Mouse (Mus musculus) midbrain, embryonic 13.5 days (tissue): ENCODE data around the gene Prkca. TPM values are rescaled to one million over a fixed set of nuclear protein-coding genes. Genes with fewer than 3 reads are reported as not detected.
A peak's percentile ranks its signal among the peaks of the same experiment; 100 is the strongest.

Source experiments
- ATAC-seq: fragments of 200-750 bp; cut with Nextera tagmentation; 2 replicates; pipeline ENCODE4 v1.8.0; 2017; ENCODE audit warnings: mild to moderate bottlenecking, moderate TSS enrichment, moderate library complexity
- H3K27ac ChIP-seq: fragments of 300-500 bp; sonication (generic); 2 replicates; pipeline ENCODE4 v1.5.1; 2015; ENCODE audit warnings: inconsistent platforms, mild to moderate bottlenecking, moderate library complexity
- H3K27me3 ChIP-seq: fragments of 300-500 bp; sonication (generic); 2 replicates; pipeline ENCODE4 v1.6.1; 2015; ENCODE audit warnings: mild to moderate bottlenecking, inconsistent platforms
- H3K36me3 ChIP-seq: fragments of 300-500 bp; sonication (generic); 2 replicates; pipeline ENCODE4 v1.6.1; 2015; ENCODE audit warnings: mild to moderate bottlenecking, inconsistent platforms
- H3K4me1 ChIP-seq: fragments of 300-500 bp; sonication (generic); replicated peaks from 2 replicates; pipeline ENCODE4 v1.6.1; 2015; ENCODE audit warnings: inconsistent platforms
- H3K4me2 ChIP-seq: fragments of 300-500 bp; sonication (generic); replicated peaks from 2 replicates; pipeline ENCODE4 v1.6.1; 2015; ENCODE audit warnings: moderate library complexity, mild to moderate bottlenecking, inconsistent platforms
- H3K4me3 ChIP-seq: fragments of 300-500 bp; sonication (generic); replicated peaks from 2 replicates; pipeline ENCODE4 v1.5.1; 2015; ENCODE audit warnings: mild to moderate bottlenecking, inconsistent platforms
- H3K9ac ChIP-seq: fragments of 300-500 bp; sonication (generic); replicated peaks from 2 replicates; pipeline ENCODE4 v1.6.1; 2015; ENCODE audit warnings: mild to moderate bottlenecking, inconsistent platforms
- H3K9me3 ChIP-seq: fragments of 300-500 bp; sonication (generic); 2 replicates; pipeline ENCODE4 v1.6.1; 2016; ENCODE audit warnings: mild to moderate bottlenecking, inconsistent platforms
- WGBS: fragments of 180-500 bp; shearing (Covaris S2); methylation state at CpG from one replicate; pipeline ENCODE4 v1.1.7; 2015; 5-methylcytosine and 5-hydroxymethylcytosine counted together
- polyA plus RNA-seq: library from polyadenylated mRNA; unstranded; fragments of >200 nt; fragmentation: Nextera tagmentation; extraction: Ambion mirVana; gene quantifications from 2 replicates; pipeline ENCODE4 v1.2.1, GENCODE M21; 2015

The Prkca gene
- polyA plus RNA-seq, 1 experiment from 2014 or later = 3.3 TPM

GRCm38 (mm10) chr11:108268421-108269322, 75.1 kb downstream of the Prkca start:
- peak overlapping the region; percentile 0; the same call in 1 of the 2 replicates for H3K27ac ChIP-seq
- WGBS = 58% methylated on average over 12 of the region's 12 CpGs
- H3K9me3 ChIP-seq = no peaks in the 10 kb centered on the region
- no peak overlapping the region for H3K9ac ChIP-seq
- no peak overlapping the region for H3K4me2 ChIP-seq
- H3K27me3 ChIP-seq = peaks cover 4% of the 10 kb centered on the region; the same call in 1 of the 2 replicates
- H3K4me1 ChIP-seq = peaks cover 38% of the 10 kb centered on the region
- no peaks in the 10 kb centered on the region for H3K36me3 ChIP-seq
- ATAC-seq = 0 out of 2 replicates have a peak, but pooled peaks have one; percentile 20
- no peak overlapping the region for H3K4me3 ChIP-seq

DNA sequence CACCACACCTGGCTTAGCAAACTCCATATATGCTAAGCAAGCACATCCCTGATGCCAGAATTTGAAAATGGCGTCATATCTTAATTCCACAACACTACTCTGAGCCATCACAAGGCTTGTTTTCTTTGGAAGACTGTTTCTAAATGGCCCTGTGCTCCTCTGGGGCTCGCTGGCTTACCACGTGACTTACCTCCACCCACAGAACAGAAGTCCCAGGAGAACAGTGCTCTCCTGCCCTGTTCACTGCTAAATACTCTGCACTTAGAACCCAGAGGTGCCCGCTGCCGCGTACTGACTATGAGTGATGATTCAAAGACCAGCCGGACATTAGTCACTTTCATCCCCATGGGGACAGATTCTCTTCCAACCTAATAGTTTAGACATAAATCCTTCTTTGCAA, 75.9 kb downstream of the Prkca start:
- Histone ChIP-seq H3K4me1 (peaks cover 38% of the 10 kb centered on the region), H3K9ac (no peak overlapping the region), H3K27ac (no peak overlapping the region), H3K9me3 (no peaks in the 10 kb centered on the region), H3K27me3 (peaks cover 4% of the 10 kb centered on the region; the same call in 1 of the 2 replicates), H3K4me2 (no peak overlapping the region), H3K4me3 (no peak overlapping the region), H3K36me3 (no peaks in the 10 kb centered on the region)
- WGBS = 86% methylated on average over 7 of the region's 7 CpGs
- ATAC-seq = no peak

DNA sequence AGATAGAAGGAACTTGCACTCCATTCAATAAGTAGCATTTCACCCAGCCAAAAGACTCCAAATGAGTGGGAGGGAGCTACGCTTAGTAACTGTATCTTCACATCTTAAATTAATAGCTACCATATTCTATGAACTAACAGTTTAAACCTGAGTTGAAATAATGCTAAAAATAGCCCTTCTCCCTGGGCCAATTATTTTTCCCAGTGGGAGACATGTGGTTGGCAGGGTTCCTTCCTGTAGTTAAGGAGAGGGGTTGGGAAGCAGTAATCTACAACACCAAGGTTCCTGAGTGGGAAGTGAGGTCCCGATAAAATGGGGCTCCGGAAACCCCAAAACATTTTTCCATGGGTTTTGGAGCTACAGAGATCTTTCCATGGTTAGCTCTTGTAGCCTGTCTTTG, 76.7 kb downstream of the Prkca start:
- 93% methylated on average over 3 of the region's 3 CpGs for WGBS
- Histone ChIP-seq H3K4me1 (peaks cover 38% of the 10 kb centered on the region), H3K4me3 (no peak overlapping the region), H3K27ac (no peak overlapping the region), H3K4me2 (no peak overlapping the region), H3K27me3 (peaks cover 4% of the 10 kb centered on the region; the same call in 1 of the 2 replicates), H3K36me3 (no peaks in the 10 kb centered on the region), H3K9ac (no peak overlapping the region), H3K9me3 (no peaks in the 10 kb centered on the region)
- ATAC-seq = no peak

GRCm38 (mm10) chr11:108263868-108264267, 79.9 kb downstream of the Prkca start:
- Histone ChIP-seq H3K9me3 (no peaks in the 10 kb centered on the region), H3K27ac (no peak overlapping the region), H3K9ac (no peak overlapping the region), H3K27me3 (no peaks in the 10 kb centered on the region; the same call in 1 of the 2 replicates), H3K4me1 (peaks cover 41% of the 10 kb centered on the region), H3K4me3 (no peak overlapping the region), H3K4me2 (no peak overlapping the region), H3K36me3 (no peaks in the 10 kb centered on the region)
- no peak for ATAC-seq
- WGBS = 90% methylated on average over 1 of the region's 1 CpGs

DNA sequence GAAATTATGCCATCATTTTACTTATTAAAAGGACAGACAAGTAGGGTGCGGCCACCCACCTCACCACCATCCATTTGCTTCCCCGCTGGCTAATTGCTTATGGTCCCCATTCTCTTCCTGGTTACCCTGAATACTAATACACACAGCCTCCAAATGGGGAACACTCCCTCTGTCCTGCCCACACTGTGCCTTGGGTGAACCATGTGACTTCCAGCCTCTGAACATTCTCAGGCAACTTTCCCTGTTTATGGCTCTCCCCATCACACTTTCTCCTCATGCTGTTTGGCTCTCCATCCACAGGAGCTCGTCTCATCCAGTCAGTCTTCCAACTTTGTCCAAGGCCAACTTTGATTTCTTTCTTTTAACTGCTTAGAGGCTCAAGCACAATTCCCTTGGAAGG, 80.3 kb downstream of the Prkca start:
- Histone ChIP-seq H3K4me1 (peaks cover 39% of the 10 kb centered on the region), H3K9ac (no peak overlapping the region), H3K27ac (no peak overlapping the region), H3K4me3 (no peak overlapping the region), H3K27me3 (no peaks in the 10 kb centered on the region; the same call in 1 of the 2 replicates), H3K9me3 (no peaks in the 10 kb centered on the region), H3K4me2 (no peak overlapping the region), H3K36me3 (no peaks in the 10 kb centered on the region)
- no peak for ATAC-seq
- WGBS = 75% methylated on average over 3 of the region's 3 CpGs

- H3K4me2 ChIP-seq = no peak overlapping the region
- H3K36me3 ChIP-seq = no peaks in the 10 kb centered on the region
- no peak overlapping the region for H3K4me3 ChIP-seq
- no peaks in the 10 kb centered on the region for H3K9me3 ChIP-seq
- no peak for ATAC-seq
- H3K4me1 ChIP-seq = peaks cover 29% of the 10 kb centered on the region
- no peaks in the 10 kb centered on the region; the same call in 1 of the 2 replicates for H3K27me3 ChIP-seq
- no peak overlapping the region for H3K9ac ChIP-seq
- WGBS = 46% methylated on average over 7 of the region's 7 CpGs
- H3K27ac ChIP-seq = no peak overlapping the region
These were observed 82.0 kb downstream of the Prkca start for GRCm38 (mm10) chr11:108261751-108262160.

- H3K4me1 ChIP-seq = peaks cover 29% of the 10 kb centered on the region
- H3K4me2 ChIP-seq = no peak overlapping the region
- no peaks in the 10 kb centered on the region for H3K36me3 ChIP-seq
- H3K27me3 ChIP-seq = no peaks in the 10 kb centered on the region
- no peak overlapping the region for H3K27ac ChIP-seq
- no peak overlapping the region for H3K9ac ChIP-seq
- H3K4me3 ChIP-seq = no peak overlapping the region
- ATAC-seq = no peak
- no peaks in the 10 kb centered on the region for H3K9me3 ChIP-seq
- 62% methylated on average over 6 of the region's 6 CpGs for WGBS
These were observed 82.8 kb downstream of the Prkca start for GRCm38 (mm10) chr11:108260775-108261517.

GRCm38 (mm10) chr11:108259391-108259790, 84.3 kb downstream of the Prkca start:
- Histone ChIP-seq H3K27ac (no peak overlapping the region), H3K27me3 (no peaks in the 10 kb centered on the region), H3K9me3 (no peaks in the 10 kb centered on the region), H3K36me3 (no peaks in the 10 kb centered on the region), H3K4me1 (peaks cover 29% of the 10 kb centered on the region), H3K4me3 (no peak overlapping the region), H3K9ac (no peak overlapping the region), H3K4me2 (no peak overlapping the region)
- WGBS = 90% methylated on average over 4 of the region's 4 CpGs
- no peak for ATAC-seq

- no peaks in the 10 kb centered on the region for H3K9me3 ChIP-seq
- no peak overlapping the region for H3K9ac ChIP-seq
- no peaks in the 10 kb centered on the region for H3K36me3 ChIP-seq
- WGBS = 71% methylated on average over 5 of the region's 5 CpGs
- no peak for ATAC-seq
- H3K4me3 ChIP-seq = no peak overlapping the region
- no peaks in the 10 kb centered on the region for H3K27me3 ChIP-seq
- peaks cover 29% of the 10 kb centered on the region for H3K4me1 ChIP-seq
- no peak overlapping the region for H3K27ac ChIP-seq
- no peak overlapping the region for H3K4me2 ChIP-seq
These were observed 84.9 kb downstream of the Prkca start for GRCm38 (mm10) chr11:108258811-108259266.

GRCm38 (mm10) chr11:108257921-108258320, 85.8 kb downstream of the Prkca start:
- H3K27ac ChIP-seq = no peak overlapping the region
- no peak overlapping the region for H3K4me2 ChIP-seq
- no peaks in the 10 kb centered on the region for H3K27me3 ChIP-seq
- no peaks in the 10 kb centered on the region for H3K9me3 ChIP-seq
- no peak overlapping the region for H3K9ac ChIP-seq
- H3K36me3 ChIP-seq = no peaks in the 10 kb centered on the region
- 77% methylated on average over 8 of the region's 8 CpGs for WGBS
- ATAC-seq = no peak
- no peak overlapping the region for H3K4me3 ChIP-seq
- peaks cover 29% of the 10 kb centered on the region for H3K4me1 ChIP-seq

GRCm38 (mm10) chr11:108254681-108255080, 89.0 kb downstream of the Prkca start:
- Histone ChIP-seq H3K36me3 (no peaks in the 10 kb centered on the region), H3K4me2 (no peak overlapping the region), H3K27ac (no peak overlapping the region), H3K9ac (no peak overlapping the region), H3K4me1 (peaks cover 10% of the 10 kb centered on the region), H3K9me3 (no peaks in the 10 kb centered on the region), H3K27me3 (no peaks in the 10 kb centered on the region; the same call in 1 of the 2 replicates), H3K4me3 (no peak overlapping the region)
- WGBS = 93% methylated on average over 5 of the region's 5 CpGs
- no peak for ATAC-seq
